Mouse (Mus musculus): ENCODE measurements around the gene Fyb. TPM values are rescaled to one million over a fixed set of nuclear protein-coding genes. Genes with fewer than 3 reads are reported as not detected.

Gene Fyb
- polyA plus RNA-seq, 1 experiment, result 129 TPM

GRCm38 (mm10) chr15:6500787-6501186 is 21.9 kb upstream of the Fyb start:
- TF ChIP-seq POLR2A (IDR thresholded peaks at IDR 0.05; ENCODE audit: insufficient read length, low read depth) (no peak), TCF3 (IDR thresholded peaks at IDR 0.05; ENCODE audit: insufficient read length, low read depth) (no peak), MYOG (IDR thresholded peaks at IDR 0.05; ENCODE audit: control insufficient read depth in 1 of 3, insufficient read depth in 1 of 3, insufficient read length in 2 of 3, low read depth in 2 of 3) (no peak), TCF12 (IDR thresholded peaks at IDR 0.05; ENCODE audit: insufficient read depth, poor library complexity, severe bottlenecking) (no peak), MAX (IDR thresholded peaks at IDR 0.05; ENCODE audit: low read depth) (no peak), MYOD1 (IDR thresholded peaks at IDR 0.05; ENCODE audit: control insufficient read depth in 1 of 3, insufficient read length in 2 of 3, low read depth in 2 of 3) (no peak), USF1 (IDR thresholded peaks at IDR 0.05; ENCODE audit: low read depth) (no peak), CEBPB (IDR thresholded peaks at IDR 0.05; ENCODE audit: insufficient read depth, poor library complexity, severe bottlenecking) (no peak), POLR2AphosphoS2 (IDR thresholded peaks at IDR 0.05; ENCODE audit: insufficient read length, low read depth) (no peak), E2F4 (IDR thresholded peaks at IDR 0.05; ENCODE audit: insufficient read depth) (no peak), SRF (IDR thresholded peaks at IDR 0.05; ENCODE audit: control insufficient read depth, insufficient read length, low read depth) (no peak), REST (IDR thresholded peaks at IDR 0.05; ENCODE audit: insufficient read depth, insufficient read length) (no peak)
- no peaks in the 10 kb centered on the region for H3K27me3 ChIP-seq (ENCODE audit: control insufficient read depth, insufficient read depth, insufficient read length)
- H3K4me2 ChIP-seq (ENCODE audit: low read depth), result no peak overlapping the region
- H3K79me2 ChIP-seq (ENCODE audit: control insufficient read depth, insufficient read depth), result no peaks in the 10 kb centered on the region
- no peak overlapping the region for H3K4me3 ChIP-seq
- no peaks in the 10 kb centered on the region for H3K36me3 ChIP-seq (ENCODE audit: control insufficient read depth, insufficient read depth)
- H3ac ChIP-seq (ENCODE audit: control insufficient read depth, insufficient read length), result no peak overlapping the region

DNA sequence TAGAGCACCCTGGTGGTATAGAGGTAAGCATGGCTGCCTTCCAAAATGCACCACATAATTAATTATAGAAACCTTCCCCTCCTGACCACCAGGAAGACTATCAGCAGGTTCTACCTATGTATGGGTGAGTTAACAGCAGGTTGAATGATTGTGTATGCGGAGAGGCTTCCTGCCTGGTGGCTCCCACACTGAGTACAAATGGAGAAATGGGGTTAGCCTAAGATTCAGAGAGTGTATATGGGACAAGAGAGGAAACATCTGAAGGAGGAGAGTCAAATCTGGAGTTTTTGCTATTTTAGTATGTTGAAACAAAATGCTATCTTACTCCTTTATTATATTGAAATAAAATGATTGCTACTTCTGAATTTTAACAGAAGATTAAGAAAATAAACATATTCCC is 5.1 kb upstream of the Fyb start:
- H3K79me2 ChIP-seq (ENCODE audit: control insufficient read depth, insufficient read depth), result no peaks in the 10 kb centered on the region
- TF ChIP-seq MAX (IDR thresholded peaks at IDR 0.05; ENCODE audit: low read depth) (no peak), TCF12 (IDR thresholded peaks at IDR 0.05; ENCODE audit: insufficient read depth, poor library complexity, severe bottlenecking) (no peak), TCF3 (IDR thresholded peaks at IDR 0.05; ENCODE audit: insufficient read length, low read depth) (no peak)
- no peak overlapping the region for H3K4me2 ChIP-seq (ENCODE audit: low read depth)
- no peaks in the 10 kb centered on the region for H3K27me3 ChIP-seq (ENCODE audit: control insufficient read depth, insufficient read depth, insufficient read length)
- no peak overlapping the region for H3ac ChIP-seq (ENCODE audit: control insufficient read depth, insufficient read length)
- H3K4me3 ChIP-seq, result no peak overlapping the region
- no peaks in the 10 kb centered on the region for H3K36me3 ChIP-seq (ENCODE audit: control insufficient read depth, insufficient read depth)

DNA sequence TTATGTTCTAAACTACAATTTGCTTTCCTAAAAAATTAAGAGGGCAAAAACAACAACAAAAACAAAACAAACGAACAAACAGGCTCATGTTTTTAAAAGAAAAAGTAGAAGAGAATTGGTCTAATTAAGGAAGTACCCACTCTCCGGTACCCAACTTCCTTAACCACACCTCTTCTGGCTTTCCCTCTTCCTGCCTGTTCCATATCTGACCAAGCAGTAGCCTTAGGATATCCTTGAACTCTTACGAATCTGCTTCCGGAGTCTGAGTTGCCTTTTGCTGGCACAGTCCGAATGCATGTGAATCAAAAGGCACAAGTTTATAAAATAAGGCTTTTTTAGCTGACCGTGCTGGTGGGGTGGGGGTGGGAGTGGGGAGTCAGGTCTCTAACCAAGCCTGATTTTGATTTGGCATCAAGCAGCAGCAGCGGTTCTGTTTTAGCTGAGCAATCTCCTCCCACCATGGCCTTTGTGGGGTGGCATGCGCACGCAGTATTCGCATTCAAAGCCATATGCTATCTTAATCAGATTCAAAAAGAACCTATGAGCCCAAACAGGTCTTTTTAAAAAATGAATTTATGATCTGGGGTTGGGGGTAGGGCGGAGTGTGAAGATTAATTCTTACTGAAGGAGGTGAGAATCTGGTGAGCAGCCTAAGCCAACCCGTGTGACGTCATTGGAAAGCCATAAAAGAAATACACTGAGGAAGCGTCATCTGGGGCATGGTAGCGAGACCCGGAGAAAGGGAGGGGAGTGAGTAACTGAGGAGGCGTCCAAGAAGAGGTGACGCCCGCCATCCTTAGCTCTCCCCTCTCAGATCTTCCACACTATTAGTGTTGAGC is 3.0 kb upstream of the Fyb start:
- TF ChIP-seq POLR2AphosphoS2 (IDR thresholded peaks at IDR 0.05; ENCODE audit: insufficient read length, low read depth) (no peak), E2F4 (IDR thresholded peaks at IDR 0.05; ENCODE audit: insufficient read depth) (no peak), MYOD1 (IDR thresholded peaks at IDR 0.05; ENCODE audit: control insufficient read depth in 1 of 3, insufficient read length in 2 of 3, low read depth in 2 of 3) (no peak), SRF (IDR thresholded peaks at IDR 0.05; ENCODE audit: control insufficient read depth, insufficient read length, low read depth) (no peak), TCF12 (IDR thresholded peaks at IDR 0.05; ENCODE audit: insufficient read depth, poor library complexity, severe bottlenecking) (no peak), TCF3 (IDR thresholded peaks at IDR 0.05; ENCODE audit: insufficient read length, low read depth) (no peak), POLR2A (IDR thresholded peaks at IDR 0.05; ENCODE audit: insufficient read length, low read depth) (no peak), REST (IDR thresholded peaks at IDR 0.05; ENCODE audit: insufficient read depth, insufficient read length) (no peak), CEBPB (IDR thresholded peaks at IDR 0.05; ENCODE audit: insufficient read depth, poor library complexity, severe bottlenecking) (no peak), MYOG (IDR thresholded peaks at IDR 0.05; ENCODE audit: control insufficient read depth in 1 of 3, insufficient read depth in 1 of 3, insufficient read length in 2 of 3, low read depth in 2 of 3) (no peak), MAX (IDR thresholded peaks at IDR 0.05; ENCODE audit: low read depth) (no peak)
- no peak overlapping the region for H3K4me2 ChIP-seq (ENCODE audit: low read depth)
- H3K79me2 ChIP-seq (ENCODE audit: control insufficient read depth, insufficient read depth), result no peaks in the 10 kb centered on the region
- no peaks in the 10 kb centered on the region for H3K36me3 ChIP-seq (ENCODE audit: control insufficient read depth, insufficient read depth)
- H3K4me3 ChIP-seq, result no peak overlapping the region
- no peak overlapping the region for H3ac ChIP-seq (ENCODE audit: control insufficient read depth, insufficient read length)
- no peaks in the 10 kb centered on the region for H3K27me3 ChIP-seq (ENCODE audit: control insufficient read depth, insufficient read depth, insufficient read length)

GRCm38 (mm10) chr15:6520505-6521155 is 2.0 kb upstream of the Fyb start:
- Histone ChIP-seq H3K27me3 (ENCODE audit: control insufficient read depth, insufficient read depth, insufficient read length) (no peaks in the 10 kb centered on the region), H3K79me2 (ENCODE audit: control insufficient read depth, insufficient read depth) (no peaks in the 10 kb centered on the region), H3K36me3 (ENCODE audit: control insufficient read depth, insufficient read depth) (no peaks in the 10 kb centered on the region), H3ac (ENCODE audit: control insufficient read depth, insufficient read length) (no peak overlapping the region), H3K4me3 (no peak overlapping the region), H3K4me2 (ENCODE audit: low read depth) (no peak overlapping the region)
- TF ChIP-seq MAX (IDR thresholded peaks at IDR 0.05; ENCODE audit: low read depth) (no peak), POLR2A (IDR thresholded peaks at IDR 0.05; ENCODE audit: insufficient read length, low read depth) (no peak), POLR2AphosphoS2 (IDR thresholded peaks at IDR 0.05; ENCODE audit: insufficient read length, low read depth) (no peak)

DNA sequence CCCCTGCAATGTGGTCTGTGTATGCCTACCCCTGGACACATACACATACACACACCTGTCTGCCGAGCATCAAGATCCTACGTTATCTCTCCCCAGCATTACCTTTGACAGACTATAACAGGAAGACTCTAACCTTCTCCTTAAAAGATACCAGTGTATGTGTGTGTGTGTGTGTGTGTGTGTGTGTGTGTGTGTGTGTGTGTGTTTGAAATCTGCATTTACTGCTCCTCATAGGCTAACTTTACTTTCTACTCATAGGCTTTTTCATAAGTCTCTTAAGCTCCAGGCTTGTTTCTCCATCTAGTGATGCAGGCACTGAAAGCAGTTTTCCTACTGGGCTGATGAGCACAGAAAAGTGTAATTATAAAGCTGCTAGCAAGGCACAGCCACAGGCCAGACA is 2.1 kb downstream of the Fyb start:
- no peak overlapping the region for H3ac ChIP-seq (ENCODE audit: control insufficient read depth, insufficient read length)
- no peaks in the 10 kb centered on the region for H3K79me2 ChIP-seq (ENCODE audit: control insufficient read depth, insufficient read depth)
- no peak overlapping the region for H3K4me2 ChIP-seq (ENCODE audit: low read depth)
- TF ChIP-seq POLR2AphosphoS2 (IDR thresholded peaks at IDR 0.05; ENCODE audit: insufficient read length, low read depth) (no peak), SRF (IDR thresholded peaks at IDR 0.05; ENCODE audit: control insufficient read depth, insufficient read length, low read depth) (no peak)
- H3K4me3 ChIP-seq, result no peak overlapping the region
- peaks cover 10% of the 10 kb centered on the region for H3K27me3 ChIP-seq (ENCODE audit: control insufficient read depth, insufficient read depth, insufficient read length)
- no peaks in the 10 kb centered on the region for H3K36me3 ChIP-seq (ENCODE audit: control insufficient read depth, insufficient read depth)

Data from myocyte (in vitro differentiated cells).